Mouse (Mus musculus) macrophage (primary cell): ENCODE measurements around the gene Telo2. TPM values are rescaled to one million over a fixed set of nuclear protein-coding genes. Genes with fewer than 3 reads are reported as not detected.
"Not testable (repeated sequence)": the region's sequence is repeated elsewhere in the genome, so short reads cannot be mapped to it uniquely, and the experiment has no call there.

Source experiments
- H3K27ac ChIP-seq: fragments of 350-480 bp; formaldehyde crosslinking; 2 replicates; pipeline ENCODE4 v1.9.0; 2021
- H3K36me3 ChIP-seq: fragments of 350-480 bp; formaldehyde crosslinking; 2 replicates; pipeline ENCODE4 v1.9.0; 2021; ENCODE audit errors: inconsistent target
- H3K4me3 ChIP-seq: fragments of 350-480 bp; formaldehyde crosslinking; 2 replicates; pipeline ENCODE4 v1.9.0; 2021; ENCODE audit errors: inconsistent target
- H3K79me2 ChIP-seq: fragments of 350-480 bp; formaldehyde crosslinking; 2 replicates; pipeline ENCODE4 v1.9.0; 2021; ENCODE audit errors: inconsistent target
- WGBS: methylation state at CpG from one replicate; pipeline ENCODE4 v1.1.7; 2026; ENCODE audit warnings: inconsistent platforms; ENCODE audit not compliant: missing documents; 5-methylcytosine and 5-hydroxymethylcytosine counted together
- polyA plus RNA-seq: library from polyadenylated mRNA; stranded (reverse); fragments of 250-400 nt; gene quantifications from 3 replicates; pipeline ENCODE4 v1.2.4, GENCODE M21; 2018; ENCODE audit warnings: inconsistent platforms
- total RNA-seq, 78 experiments: library from RNA; depleted of rRNA; stranded (reverse); fragments of 250-400 nt; gene quantifications; 1 replicate in 9 of 78; 2 replicates in 24 of 78; 3 replicates in 43 of 78; 4 replicates in 2 of 78; pipeline ENCODE4 v1.2.4; 2018; ENCODE audit warnings: inconsistent platforms in 56 of 78

Telo2 gene
- 10 to 100 TPM in 24 of 26 experiments, 1 to 10 TPM in 2; 6.5 to 63.2 (median 28.4) TPM for total RNA-seq (2018; cell fraction: chromatin; rRNA removed)
- total RNA-seq (2018; cell fraction: cytosol; rRNA removed): 10 to 100 TPM in 2 of 26 experiments, 1 to 10 TPM in 24; 3.2 to 11.2 (median 6.9) TPM
- total RNA-seq (2018; cell fraction: nucleus; rRNA removed): 10 to 100 TPM in 23 of 26 experiments, 1 to 10 TPM in 3; 6.2 to 63.6 (median 17.4) TPM
- 3.5 to 12.8 TPM (median 7.7 TPM) in 3 replicates for polyA plus RNA-seq

- H3K27ac ChIP-seq: peak within 1 kb of the TSS; percentile 83
- H3K79me2 ChIP-seq: no peaks in the 10 kb centered on the region
- 11% methylated on average over 30 of the region's 40 CpGs for WGBS
These were observed at the start of gene Telo2 for GRCm38 (mm10) chr17:25115664-25116432. Gene Telo2 (minus strand): TSS chr17:25115967.

DNA sequence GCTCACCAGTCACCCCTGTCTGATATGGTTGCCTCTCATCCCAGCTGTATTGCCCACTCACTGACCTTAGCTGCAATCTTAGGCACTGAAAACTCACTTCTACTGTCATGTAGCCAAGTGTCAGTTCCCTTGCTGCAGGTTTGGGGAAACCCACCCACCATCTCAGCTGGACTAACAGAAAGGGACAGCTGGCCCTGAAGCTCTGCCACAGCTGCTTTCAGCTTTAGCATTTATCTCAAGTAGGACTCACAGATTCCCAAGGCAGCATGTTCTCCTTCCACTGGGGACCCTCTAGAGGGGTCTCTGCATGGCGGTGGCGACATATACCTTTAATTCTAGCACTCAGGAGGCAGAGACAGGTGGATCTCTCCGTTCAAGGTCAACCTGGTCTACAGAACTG, 49.0 kb upstream of the Telo2 start:
- Histone ChIP-seq H3K4me3 (no peak overlapping the region), H3K27ac (no peak overlapping the region), H3K79me2 (no peaks in the 10 kb centered on the region), H3K36me3 (peaks cover 20% of the 10 kb centered on the region)
- 90% methylated on average over 3 of the region's 3 CpGs for WGBS

More at GRCm38 (mm10) chr17:25115664-25116432, at the start of gene Telo2:
- Histone ChIP-seq H3K4me3 (peak within 1 kb of the TSS; percentile 56), H3K36me3 (no peaks in the 10 kb centered on the region)

GRCm38 (mm10) chr17:25163387-25163786, 47.6 kb upstream of the Telo2 start:
- Histone ChIP-seq H3K36me3 (peaks cover 33% of the 10 kb centered on the region), H3K27ac (no peak overlapping the region), H3K79me2 (no peaks in the 10 kb centered on the region), H3K4me3 (no peak overlapping the region)
- 82% methylated on average over 7 of the region's 7 CpGs for WGBS

- H3K4me3 ChIP-seq: no peak within 1 kb of the TSS
- H3K36me3 ChIP-seq: peaks cover 45% of the 10 kb centered on the region
- no peaks in the 10 kb centered on the region for H3K79me2 ChIP-seq
- 100% methylated on average over 1 of the region's 1 CpGs for WGBS
- H3K27ac ChIP-seq: no peak within 1 kb of the TSS
These were observed 46.4 kb upstream of the Telo2 start, which contains the start of gene Ccdc154 for GRCm38 (mm10) chr17:25162161-25162560. Gene Ccdc154 (plus strand): TSS chr17:25162461.

- peak overlapping the region; percentile 7; the same call in 1 of the 2 replicates for H3K27ac ChIP-seq
- no peak overlapping the region for H3K4me3 ChIP-seq
- H3K36me3 ChIP-seq: peaks cover 30% of the 10 kb centered on the region
- H3K79me2 ChIP-seq: peaks cover 96% of the 10 kb centered on the region
- WGBS: 68% methylated on average over 3 of the region's 4 CpGs
These were observed 24.2 kb upstream of the Telo2 start for GRCm38 (mm10) chr17:25139960-25140359.

DNA sequence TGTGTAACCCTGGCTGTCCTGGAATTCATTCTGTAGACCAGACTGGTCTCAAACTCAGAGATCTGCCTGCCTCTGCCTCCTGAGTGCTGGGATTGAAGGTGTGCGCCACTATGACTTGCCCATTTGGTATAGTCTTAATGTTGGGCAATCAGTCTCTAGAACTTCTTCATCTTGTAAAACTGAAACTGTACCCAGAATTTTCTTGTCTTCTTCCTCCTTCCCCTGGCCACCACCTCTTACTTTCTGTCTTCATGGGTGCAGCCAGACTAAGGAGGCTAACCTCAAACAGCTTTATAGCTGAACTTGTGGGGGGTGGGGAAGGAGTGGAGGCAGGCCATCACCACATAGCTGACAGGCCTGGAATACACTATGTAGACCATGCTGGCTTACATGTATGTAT, 23.0 kb upstream of the Telo2 start:
- Histone ChIP-seq H3K79me2 (peaks cover 96% of the 10 kb centered on the region), H3K36me3 (peaks cover 19% of the 10 kb centered on the region), H3K27ac (peak overlapping the region; percentile 30), H3K4me3 (no peak overlapping the region)
- 14% methylated on average over 1 of the region's 1 CpGs for WGBS

DNA sequence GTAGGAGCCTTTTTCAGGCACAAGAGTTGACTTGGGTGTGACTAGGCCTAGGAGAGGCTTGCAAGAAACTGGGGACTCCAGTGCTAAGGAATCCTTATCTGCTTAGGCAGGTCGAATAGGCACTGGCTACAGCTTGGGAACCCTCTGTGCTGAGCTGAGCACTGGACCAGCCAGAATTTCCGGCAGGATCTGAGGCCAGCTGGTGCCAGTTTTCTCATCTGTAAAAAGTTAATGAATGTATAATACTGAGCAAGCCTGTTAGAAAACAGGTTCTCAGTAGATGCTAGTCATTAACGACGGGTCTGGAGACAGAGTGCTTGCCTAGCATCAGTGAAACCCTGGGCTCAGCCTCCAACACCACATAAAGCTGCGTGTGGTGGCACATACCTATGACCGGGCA, 19.9 kb upstream of the Telo2 start:
- H3K36me3 ChIP-seq: no peaks in the 10 kb centered on the region; the same call in 1 of the 2 replicates
- peaks cover 73% of the 10 kb centered on the region for H3K79me2 ChIP-seq
- WGBS: 98% methylated on average over 6 of the region's 6 CpGs
- H3K4me3 ChIP-seq: 0 out of 2 replicates have a peak overlapping the region, but pooled peaks have one; percentile 85
- peak overlapping the region; percentile 96 for H3K27ac ChIP-seq

DNA sequence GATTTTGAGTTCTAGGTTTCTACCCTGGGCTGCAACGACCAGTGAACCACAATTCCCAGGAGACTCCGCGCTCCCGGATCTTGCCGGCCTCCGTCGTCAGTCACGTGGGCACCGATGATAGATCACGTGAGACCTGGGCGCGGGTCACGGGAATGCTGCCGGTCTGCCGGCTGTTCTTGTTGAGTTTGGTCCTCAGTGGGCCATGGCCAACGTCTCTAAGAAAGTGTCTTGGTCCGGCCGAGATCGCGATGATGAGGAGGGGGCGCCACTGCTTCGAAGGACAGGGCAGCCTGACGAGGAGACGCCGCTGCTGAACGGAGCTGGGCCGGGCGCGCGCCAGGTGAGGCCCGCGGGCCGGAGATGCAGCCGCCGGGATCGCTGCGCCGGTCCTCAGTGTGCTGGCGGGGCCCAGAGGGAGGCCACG, 17.5 kb upstream of the Telo2 start, which contains the start of gene Clcn7:
Gene Clcn7, plus strand, starts transcription at position 117 of the 424 bp plus-strand sequence.
- peak within 1 kb of the TSS; percentile 96 for H3K27ac ChIP-seq

GRCm38 (mm10) chr17:25130060-25130459, 14.3 kb upstream of the Telo2 start:
- 91% methylated on average over 1 of the region's 1 CpGs for WGBS
- Histone ChIP-seq H3K36me3 (no peaks in the 10 kb centered on the region), H3K4me3 (no peak overlapping the region), H3K79me2 (peaks cover 21% of the 10 kb centered on the region), H3K27ac (no peak overlapping the region)

More for the DNA sequence above, 17.5 kb upstream of the Telo2 start, which contains the start of gene Clcn7:
- peak within 1 kb of the TSS; percentile 85 for H3K4me3 ChIP-seq
- under 1% methylated on average over 39 of the region's 40 CpGs for WGBS
- no peaks in the 10 kb centered on the region for H3K36me3 ChIP-seq
- peaks cover 50% of the 10 kb centered on the region for H3K79me2 ChIP-seq

DNA sequence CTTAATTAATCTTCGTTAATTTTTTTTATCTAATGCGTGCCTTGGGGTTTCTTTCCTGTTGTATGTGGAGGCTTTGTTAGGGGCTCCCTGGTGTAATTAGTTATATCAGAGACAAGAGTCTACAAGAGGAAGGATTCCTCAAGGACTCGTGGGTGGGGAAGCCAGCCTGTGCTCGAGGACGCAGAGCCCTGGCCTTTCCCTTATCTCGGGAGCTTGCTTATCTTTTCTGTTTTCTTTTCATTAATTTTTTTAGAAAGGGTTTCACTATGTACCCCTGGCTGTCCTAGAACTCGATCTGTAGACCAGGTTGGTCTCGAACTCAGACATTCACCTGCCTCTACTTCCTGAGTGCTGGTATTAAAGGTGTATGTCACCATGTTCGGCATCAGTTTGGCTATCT, 11.9 kb upstream of the Telo2 start:
- 75% methylated on average over 9 of the region's 9 CpGs for WGBS
- Histone ChIP-seq H3K4me3 (no peak overlapping the region), H3K27ac (no peak overlapping the region), H3K36me3 (no peaks in the 10 kb centered on the region), H3K79me2 (no peaks in the 10 kb centered on the region)

GRCm38 (mm10) chr17:25127079-25127478, 11.3 kb upstream of the Telo2 start:
- WGBS: 66% methylated on average over 8 of the region's 8 CpGs
- Histone ChIP-seq H3K4me3 (no peak overlapping the region), H3K36me3 (no peaks in the 10 kb centered on the region), H3K27ac (no peak overlapping the region), H3K79me2 (no peaks in the 10 kb centered on the region)

DNA sequence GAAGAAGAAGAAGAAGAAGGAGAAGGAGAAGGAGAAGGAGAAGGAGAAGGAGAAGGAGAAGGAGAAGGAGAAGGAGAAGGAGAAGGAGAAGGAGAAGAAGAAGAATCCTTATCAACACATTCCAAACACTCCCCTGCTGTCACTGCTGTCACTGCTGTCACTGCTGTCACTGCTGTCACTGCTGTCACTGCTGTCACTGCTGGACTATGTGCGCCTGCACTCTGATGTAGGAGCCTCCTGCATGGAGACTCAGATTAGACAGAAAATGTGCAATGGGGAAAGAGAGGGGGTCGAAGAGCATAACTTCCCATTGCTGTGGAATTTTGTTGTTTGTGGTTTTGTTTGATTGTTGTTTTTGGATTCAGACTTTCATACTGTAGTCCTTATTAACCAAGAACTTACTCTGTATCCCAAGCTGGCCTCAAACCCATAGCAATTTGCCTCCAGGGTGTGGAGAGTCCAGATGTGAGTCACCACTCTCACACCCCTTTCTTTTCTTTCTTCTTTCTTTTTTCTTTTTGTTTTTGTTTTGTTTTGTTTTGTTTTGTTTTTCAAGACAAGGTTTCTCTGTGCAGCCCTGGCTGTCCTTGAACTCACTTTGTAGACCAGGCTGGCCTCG, 9.8 kb upstream of the Telo2 start:
- H3K79me2 ChIP-seq, H3K4me3 ChIP-seq, H3K36me3 ChIP-seq, H3K27ac ChIP-seq: not testable (repeated sequence)
- WGBS: 96% methylated on average over 2 of the region's 3 CpGs

- Histone ChIP-seq H3K79me2 (no peaks in the 10 kb centered on the region), H3K36me3 (no peaks in the 10 kb centered on the region), H3K4me3 (no peak overlapping the region), H3K27ac (no peak overlapping the region)
- 36% methylated on average over 7 of the region's 7 CpGs for WGBS
These were observed 8.2 kb upstream of the Telo2 start for GRCm38 (mm10) chr17:25123979-25124378.

GRCm38 (mm10) chr17:25120406-25120805, 4.6 kb upstream of the Telo2 start, which contains the start of gene Ptx4:
Gene Ptx4 (plus strand): TSS chr17:25120760.
- 40% methylated on average over 3 of the region's 3 CpGs for whole genome bisulfite sequencing
- Histone ChIP-seq H3K79me2 (no peaks in the 10 kb centered on the region), H3K4me3 (no peak within 1 kb of the TSS), H3K27ac (no peak within 1 kb of the TSS), H3K36me3 (no peaks in the 10 kb centered on the region)
